Mouse (Mus musculus) thymus, postnatal 0 days (tissue): Measurements from ENCODE around the gene Trak1. TPM values are rescaled to one million over a fixed set of nuclear protein-coding genes. Genes with fewer than 3 reads are reported as not detected.
"Not testable (repeated sequence)": the region's sequence is repeated elsewhere in the genome, so short reads cannot be mapped to it uniquely, and the experiment has no call there.

Source experiments
- DNase-seq: peaks from one replicate; pipeline ENCODE4 v3.0.0-alpha.2; 2015; ENCODE audit warnings: low spot score
- polyA plus RNA-seq: library from polyadenylated mRNA; unstranded; fragments of >200 nt; fragmentation: Nextera tagmentation; extraction: Ambion mirVana; gene quantifications from 2 replicates; pipeline ENCODE4 v1.2.1, GENCODE M21; 2015

Trak1 gene
- polyA plus RNA-seq, 1 experiment from 2014 or later, result 22.6 TPM

DNA sequence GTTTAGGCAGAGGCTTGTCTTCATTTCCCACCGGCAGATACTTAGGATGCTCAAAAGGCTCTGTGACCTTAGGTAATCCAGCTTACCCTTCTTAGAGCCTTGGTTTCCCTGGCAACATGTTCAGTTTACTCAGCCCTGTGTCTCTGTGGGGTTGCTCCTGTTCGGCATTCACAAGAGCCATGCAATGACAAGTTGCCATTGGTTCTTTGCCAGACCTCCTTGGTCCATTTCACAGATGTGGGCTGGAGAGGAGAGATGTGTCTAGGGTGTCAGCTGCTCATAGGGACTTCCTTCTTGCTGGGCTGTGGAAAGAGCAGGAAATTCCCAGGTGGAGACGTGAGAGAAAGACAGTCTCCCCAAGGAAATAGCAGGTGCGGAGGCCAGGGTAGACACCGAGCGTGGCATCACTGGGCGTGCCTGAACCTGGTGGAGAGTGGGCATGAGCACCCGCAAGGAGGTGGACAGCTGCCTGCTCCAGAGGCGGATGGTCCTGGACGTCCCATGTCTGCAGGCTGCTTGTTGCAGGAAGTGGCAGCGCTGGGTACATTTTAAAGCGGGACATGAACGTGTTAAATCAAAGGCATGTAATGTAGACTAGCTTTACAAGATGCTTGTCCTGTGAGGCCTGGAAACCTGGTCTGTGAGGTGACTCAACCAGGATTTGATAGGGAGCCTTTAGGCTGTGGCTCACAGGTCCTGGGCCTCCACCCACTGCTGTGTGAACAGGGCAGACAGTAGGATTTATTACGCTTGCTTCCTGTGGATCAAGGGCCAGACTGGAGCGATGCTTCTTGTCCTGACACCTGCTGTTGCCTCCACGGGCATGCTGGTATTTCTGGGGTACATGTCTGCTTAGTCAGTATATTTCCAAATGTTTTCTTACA lies 127.2 kb downstream of the Trak1 start:
- DNase-seq, result no peak

DNA sequence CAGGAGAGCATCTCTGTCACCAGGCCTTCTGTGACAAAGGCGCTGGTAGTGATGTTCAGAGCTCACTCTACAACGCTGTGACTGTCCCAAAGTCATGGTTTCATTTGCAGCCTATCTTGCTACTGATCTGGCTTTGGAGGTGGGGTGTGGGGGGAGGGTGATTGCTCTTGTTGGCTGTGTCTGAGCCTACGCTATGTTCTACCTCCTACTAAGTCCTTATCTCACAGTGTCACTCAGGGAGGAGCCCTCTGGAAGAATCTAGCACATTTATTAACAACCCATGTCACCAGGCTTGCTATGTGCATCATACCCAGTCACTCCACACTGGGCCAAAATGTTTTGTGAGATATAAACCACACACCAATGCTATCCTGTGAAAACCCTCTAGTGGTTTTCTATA lies 129.1 kb downstream of the Trak1 start:
- DNase-seq, result no peak

DNA sequence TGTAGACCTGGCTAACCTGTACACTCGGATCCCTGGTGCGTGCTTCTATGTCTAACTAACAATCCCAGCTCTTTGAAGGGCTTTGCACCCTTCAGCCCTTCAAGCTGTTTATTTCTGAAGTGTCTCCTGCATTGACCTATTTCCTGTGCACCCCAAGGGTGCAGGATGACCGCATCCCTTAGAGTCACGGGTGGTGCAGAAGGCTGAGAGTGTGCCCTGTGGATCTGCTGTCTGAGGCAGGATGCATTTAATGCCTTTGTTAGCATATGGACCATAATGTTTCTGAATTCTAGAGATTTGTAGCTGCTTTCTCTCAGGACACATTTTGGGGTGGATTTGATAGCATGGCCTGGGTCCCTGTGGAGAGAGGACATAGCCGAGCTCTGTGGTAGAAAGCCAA lies 129.6 kb downstream of the Trak1 start:
- no peak for DNase-seq

DNA sequence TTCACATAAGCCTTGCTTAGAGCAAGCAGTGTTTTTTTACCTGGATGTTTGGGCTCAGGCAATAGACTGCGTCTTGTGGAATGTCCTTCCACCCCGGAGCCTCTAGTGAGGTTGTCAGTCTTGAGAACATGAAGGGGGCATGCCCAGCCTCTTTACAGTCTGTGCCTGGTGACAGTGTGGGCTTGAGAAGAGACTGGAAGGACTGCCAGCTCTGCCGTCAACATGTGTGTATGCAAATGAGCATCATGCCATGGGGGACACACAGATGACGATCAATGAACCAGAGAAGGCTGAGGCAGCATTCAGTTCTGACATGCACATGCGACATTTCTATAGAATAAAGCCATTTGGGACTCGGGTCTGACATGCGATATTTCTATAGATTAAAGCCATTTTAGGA lies 132.3 kb downstream of the Trak1 start:
- no peak for DNase-seq

DNA sequence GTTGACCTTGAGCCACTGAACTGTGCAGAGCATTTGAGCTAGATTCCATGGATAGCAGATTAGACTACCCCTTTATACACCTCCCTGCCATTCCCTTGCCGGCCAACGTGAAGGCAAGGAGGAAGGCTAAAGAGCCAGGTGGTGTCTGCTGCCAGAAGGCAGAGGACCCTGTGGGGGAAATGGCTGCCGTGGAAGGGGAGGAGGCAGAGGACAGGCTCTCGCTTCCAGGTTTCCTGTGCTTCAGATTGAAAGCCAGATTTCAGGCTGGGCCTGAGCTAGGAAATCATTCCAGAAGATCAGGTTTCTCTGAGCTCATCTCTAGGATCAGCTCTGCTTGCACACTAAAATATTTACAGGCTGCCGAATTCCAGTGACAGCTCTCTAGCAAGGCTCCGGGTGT lies 133.1 kb downstream of the Trak1 start:
- DNase-seq, result no peak

DNA sequence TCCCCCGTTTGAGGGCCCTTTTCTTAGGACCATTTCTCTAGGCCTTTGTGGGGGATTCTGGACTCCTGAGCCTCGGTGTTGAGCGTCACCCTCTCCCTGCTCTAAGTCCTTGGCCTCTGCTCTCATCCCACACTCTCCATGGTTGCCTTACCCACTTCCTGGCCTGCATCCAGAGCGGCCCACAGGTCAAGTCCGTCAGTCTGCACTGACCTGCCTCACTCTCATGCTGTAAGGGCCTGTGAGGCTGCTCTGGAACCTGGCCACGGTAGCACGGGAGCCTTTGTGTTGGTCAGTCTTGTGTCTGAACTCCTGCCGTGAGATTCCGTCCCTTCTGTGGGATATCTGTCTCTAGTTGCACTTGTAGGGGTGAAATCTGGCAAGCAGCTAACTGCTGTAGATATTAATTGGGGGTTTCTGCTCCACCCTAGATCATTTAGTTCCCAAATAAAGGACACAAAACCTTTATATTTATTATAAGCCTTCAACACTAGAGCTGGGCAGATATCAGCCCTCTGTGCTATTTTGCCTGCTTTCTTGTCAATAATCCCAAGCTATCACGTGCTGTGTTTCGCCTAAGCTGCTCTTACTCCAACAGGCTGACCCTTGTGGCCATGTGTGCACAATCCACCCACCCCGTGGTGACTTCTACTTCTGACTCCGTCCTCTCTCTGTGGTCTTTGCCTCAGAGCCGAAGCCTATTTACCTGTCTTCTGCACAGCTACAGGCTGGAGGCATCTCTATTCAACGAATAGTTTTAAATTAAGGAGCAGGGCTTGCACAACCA lies 136.6 kb downstream of the Trak1 start:
- no peak for DNase-seq

DNA sequence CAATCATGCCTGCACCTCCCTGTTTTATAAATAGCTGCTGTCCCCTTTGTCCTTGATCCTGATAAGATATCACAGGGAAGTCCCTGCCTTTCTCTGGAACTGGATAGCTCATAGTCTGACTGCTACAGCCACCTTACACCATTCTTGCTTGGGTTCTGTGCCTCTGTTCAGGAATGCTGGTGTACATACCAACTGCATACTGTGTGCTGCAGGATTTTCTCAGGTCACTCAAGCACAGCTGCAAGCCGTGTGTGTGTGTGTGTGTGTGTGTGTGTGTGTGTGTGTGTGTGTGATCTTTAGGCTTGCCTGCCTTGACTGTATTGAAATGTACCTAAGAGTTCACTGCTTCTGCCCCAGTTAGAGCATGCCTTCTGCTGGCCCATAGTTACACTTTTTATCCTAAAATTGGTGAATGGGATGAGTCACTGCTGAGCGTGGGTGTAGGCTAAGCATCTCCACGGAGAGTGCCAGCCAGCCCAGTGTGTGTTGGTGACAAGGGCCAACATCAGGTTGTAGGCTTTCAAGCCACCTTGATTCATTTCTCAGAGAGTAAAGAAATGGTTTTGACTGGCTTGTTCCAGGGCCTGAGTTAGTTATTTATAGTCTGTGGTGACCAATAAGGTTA lies 138.1 kb downstream of the Trak1 start:
- DNase-seq, result no peak

DNA sequence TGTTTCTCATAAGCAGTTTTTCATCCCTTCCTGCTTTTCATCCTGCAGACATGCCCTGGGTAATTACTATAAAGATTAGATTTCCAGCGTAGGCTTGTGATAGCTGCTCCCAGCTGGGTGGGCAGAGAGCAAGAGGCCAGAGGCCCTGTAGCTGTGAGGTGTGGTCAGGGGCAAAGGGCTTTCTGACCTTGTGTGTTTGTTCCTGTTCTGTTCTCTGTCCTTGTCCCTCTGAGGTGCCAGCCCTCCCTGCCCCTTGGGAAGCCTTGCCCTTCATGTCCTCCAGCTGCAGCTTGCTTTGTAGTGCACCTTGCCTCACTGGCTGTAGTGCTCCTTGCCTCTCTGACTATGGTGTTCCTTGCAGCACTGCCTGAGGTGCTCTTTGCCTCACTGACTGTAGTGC lies 139.2 kb downstream of the Trak1 start:
- DNase-seq, result no peak

DNA sequence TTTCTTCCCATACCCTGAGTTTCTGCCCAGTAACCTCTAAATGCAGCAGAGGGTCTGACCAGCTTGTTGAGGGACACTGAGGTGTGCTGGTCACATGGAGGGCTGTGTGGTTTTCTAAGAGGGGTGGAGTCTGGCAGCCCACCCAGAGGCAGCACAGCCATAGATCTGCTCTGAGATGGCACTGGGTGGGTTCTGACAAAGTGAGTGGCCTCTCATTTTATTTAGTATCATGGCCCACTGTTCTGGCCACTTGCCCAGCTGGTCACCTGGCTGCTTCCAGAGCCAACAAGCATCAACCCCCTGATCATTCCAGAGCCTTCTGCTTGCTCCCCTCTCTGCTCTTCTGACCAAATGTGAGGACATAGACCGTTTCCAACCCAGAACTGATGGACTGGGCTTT lies 144.8 kb downstream of the Trak1 start:
- no peak for DNase-seq

DNA sequence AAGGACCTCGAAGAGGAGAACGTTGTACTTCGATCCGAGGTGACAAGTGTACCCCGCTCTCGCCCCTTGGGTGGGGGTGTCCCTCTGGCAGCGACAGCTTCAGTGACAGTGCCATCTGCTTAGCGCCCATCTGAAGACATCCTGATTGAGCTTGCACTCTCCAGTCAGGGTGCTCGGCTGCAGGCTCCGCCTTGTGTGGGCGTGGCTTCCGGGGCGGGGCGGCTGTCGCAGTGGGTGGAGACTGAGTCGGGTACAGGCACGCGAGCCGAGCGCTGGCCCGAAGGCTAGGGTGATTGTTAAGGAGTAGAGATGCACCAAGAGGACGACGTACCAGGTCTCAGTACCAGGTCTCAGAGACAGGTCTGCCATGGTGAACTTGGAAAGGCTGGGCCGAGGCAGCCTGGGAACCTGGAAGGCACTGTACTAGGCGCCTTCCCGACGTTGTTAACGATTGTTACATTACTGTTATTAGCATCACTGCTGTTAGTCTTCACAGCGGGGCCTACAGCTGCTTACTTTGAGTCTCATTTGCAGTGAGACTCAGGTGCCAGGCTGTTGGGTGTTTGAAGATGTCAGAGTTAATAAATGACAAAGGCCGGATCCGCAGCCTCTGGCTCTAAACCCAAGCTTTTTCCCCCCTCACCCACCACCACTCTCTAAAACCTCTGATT lies 146.5 kb downstream of the Trak1 start:
- DNase-seq, result no peak

DNA sequence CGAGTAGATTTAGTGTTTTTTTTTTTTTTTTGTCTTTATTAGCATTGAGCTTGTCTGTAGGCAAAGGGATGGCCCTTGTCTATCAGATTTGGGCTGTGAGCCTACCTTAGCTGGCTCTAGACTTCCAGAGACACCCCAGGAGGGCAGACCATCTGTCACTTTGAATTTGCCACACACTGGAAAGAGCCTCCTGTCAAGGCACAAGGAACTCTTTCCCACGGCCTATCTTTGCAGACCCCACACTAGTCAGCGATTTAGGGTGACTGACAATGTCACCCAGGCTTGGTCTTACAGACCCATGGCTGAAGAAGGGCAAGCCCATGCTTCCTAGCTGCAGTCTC lies 147.0 kb downstream of the Trak1 start:
- DNase-seq, result no peak

DNA sequence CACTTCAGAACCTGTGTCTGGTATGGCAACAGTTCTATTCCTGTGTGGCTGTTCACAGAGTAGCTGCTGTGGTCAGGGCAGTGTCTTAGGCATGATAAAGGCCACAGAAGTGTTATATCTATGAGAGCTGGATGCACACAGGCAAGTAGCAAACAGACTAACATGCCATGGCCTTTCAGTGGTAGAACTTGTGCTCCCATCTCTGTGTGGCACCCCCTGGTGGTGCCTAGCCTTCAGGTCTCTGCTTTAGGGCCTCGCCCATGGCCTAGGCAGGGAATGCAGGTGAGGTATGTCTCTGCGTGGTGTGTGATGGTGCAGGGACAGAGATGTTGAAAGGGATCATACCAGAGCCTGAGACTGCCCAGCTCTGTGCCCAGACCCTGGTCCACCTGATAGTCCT lies 148.1 kb downstream of the Trak1 start:
- peak; percentile 39 for DNase-seq

DNA sequence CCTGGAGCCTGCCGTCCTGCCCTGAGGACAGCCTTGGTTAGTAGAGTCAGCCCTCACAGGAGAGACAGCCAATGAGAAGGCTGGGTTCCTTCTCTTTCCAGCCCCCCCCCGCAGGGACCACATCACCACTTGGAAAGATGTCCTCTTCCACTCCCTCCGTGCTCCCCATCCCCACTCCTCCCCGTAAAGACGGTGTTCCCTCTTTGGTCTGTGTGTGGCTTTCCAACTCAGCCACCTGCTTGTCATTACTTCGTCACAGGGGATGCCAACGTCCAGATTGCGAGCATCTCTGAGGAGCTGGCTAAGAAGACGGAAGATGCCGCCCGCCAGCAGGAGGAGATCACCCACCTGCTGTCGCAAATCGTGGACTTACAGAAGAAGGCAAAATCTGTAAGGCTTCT lies 149.1 kb downstream of the Trak1 start:
- DNase-seq, result no peak

DNA sequence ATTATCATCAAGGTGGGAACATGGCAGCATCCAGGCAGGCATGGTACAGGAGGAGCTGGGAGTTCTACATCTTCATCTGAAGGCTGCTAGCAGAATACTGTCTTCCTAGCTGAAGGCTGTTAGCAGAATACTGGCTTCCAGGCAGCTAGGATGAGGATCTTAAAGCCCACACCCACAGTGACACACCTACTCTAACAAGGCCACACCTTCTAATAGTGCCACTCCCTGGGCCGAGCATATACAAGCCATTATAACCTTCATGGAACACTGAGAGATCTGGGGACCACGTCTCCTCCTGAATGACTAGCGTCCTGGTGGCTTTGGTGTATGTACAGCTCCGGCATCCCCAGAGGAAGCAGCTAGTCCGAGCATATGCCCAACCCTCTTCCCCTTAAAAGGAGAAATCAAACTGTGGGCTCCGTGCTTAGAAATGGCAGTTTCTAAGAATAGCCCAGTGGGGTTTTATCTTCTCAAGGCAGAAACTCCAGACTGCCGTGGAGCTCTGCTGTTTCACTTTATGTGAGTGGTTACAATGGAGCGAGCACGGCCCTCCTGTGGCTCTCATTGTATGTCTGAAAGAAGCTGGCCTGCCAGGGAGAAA lies 155.1 kb downstream of the Trak1 start:
- not testable (repeated sequence) for DNase-seq

DNA sequence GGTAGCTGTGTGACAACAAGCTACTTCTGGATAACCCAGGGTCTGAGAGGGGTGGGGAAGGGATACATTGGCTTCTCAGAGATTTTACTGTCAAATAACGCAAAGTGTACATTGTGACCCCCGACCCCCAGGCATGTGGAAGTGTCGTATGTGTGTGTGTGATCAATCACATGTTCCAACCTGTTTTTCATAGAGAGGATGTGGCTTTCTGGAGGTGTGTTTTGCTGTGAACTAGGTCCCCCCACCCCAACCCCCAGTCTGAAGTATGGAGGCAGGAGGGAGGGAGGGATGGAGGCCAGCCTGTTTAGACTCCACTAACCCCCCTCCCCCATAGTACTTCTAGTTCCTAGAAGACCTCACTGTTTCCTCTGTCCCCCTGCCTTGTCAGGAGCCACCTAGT lies 157.6 kb downstream of the Trak1 start:
- DNase-seq, result peak; percentile 40

DNA sequence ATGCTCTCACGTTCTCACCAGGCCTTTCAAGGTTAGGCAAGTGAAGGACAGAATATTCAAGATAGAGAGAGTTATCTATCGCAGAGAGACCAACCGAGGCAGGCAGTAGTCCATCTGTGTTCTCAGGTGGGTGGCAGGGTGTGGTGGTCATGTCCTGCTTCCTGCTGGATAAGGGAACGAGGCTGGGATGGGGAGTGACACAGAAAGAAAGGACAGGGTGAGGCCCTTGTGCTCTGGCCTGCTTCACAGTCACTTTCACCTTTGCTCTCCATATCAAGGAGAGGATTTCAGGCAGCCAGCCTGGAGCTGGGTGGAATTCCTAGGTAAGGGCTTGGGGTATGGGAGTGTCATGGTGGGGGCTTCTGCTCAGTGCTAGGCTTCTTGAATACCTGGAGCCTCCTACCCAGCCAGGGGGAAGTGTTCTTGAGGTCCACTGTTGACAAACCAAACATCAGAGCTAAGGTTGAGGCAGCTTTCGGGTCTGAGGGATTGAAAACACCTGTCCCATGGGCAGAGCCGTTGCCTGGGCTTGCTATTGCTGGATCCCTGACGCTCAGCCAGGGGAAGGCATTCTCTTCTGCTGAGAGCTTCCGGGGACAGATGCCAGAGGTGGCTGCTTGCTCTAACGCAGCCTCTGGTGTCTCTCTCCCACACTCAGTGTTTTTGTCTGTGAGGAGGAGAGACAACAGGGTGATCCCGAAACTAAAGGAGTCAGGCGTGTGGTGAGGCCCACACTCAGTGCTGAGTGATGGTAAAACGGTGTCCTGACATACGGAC lies 159.6 kb downstream of the Trak1 start:
- no peak for DNase-seq

DNA sequence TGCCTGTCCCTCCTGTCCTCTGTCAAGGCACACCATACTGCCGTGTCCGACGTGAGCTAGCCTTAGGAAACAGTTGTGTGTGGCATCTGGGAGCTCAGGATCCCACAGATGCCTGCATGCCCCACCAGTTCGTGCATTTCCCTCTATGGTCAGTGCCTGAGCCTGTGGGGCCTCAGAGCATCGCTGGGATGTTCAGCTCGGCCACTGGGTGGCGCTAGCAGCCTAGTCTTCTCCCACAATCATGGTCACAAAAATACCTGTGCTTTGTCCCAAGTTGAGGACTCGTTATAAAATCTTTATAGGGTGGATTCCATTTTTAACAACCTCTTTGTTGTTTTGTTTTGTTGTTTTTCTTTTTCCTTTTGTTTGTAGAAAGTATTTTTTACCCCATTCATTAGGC lies 161.2 kb downstream of the Trak1 start:
- peak; percentile 33 for DNase-seq

DNA sequence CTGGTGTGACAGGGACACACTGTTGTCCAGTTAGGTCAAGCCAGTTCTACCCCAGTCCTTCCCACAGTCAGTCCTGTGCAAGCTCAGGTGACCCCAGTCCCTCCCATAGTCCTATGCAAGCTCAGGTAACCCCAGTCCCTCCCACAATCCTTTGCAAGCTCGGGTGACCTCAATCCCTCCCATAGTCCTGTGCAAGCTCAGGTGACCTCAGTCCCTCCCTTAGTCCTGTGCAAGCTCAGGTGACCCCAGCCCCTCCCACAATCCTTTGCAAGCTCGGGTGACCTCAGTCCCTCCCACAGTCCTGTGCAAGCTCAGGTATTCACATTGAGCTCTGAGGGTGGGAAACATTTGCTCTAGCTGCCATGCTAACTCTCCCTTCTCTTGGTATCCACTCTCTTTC lies 162.6 kb downstream of the Trak1 start:
- no peak for DNase-seq

DNA sequence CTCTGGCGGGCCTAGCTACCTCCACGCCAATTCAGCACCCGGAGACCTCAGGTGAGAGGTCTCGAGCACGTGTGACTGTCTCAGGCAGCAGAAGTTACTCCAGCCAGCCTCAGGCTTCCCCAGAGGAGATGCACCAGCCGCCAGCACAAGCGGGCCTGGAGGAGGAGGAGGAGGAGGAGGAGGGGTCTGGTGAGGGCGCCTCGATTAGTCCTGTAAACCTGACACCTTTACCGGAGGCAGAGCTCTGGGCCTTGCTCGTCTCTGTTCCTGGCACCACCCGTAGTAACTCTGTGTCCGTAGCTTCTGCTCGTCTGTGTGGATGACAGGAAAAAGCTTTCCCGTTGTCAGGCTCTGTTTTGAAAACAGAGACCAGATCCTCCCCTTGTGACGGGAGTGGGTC lies 163.2 kb downstream of the Trak1 start:
- no peak for DNase-seq

DNA sequence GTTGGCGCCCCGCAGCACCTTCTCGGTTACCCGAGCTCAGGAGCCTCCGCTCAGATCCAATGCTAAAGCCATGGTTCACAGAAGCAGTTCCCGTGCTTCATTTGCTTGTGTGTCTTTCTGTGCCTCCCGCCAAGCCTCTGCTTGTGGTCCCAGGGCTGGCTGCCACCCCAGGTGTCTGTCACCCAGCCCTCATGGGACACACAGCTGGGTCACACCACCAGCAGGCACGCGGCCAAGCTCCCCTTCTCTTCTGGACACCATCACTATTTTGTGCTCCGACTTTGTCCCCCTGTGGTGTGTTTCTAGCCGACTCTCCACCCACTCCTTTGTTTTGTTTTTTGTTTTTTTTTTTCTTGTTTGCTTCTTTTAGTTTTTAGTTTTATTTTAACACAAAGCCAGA lies 170.2 kb downstream of the Trak1 start:
- DNase-seq, result no peak

DNA sequence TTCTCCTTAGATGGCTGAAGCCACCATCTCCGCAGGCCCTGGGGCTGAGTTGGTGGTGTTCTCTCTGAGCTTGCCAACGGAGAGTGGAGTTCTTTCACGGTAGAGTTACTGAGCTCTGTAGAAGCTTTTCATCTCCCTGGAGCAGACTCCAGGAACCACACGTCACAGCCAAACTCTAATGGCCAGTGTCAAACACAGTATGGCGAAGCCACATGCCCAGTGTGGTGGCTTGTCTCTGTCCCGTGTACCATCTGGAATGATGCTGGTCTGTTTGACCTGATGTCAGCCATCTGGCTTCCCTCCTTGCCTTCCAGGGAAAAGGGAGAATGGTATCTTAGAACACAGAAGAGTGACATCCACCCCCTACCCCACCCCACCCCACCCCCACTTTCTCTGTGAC lies 172.4 kb downstream of the Trak1 start:
- no peak for DNase-seq
